Mouse (Mus musculus) ovary, adult 18-20 months (tissue): ENCODE measurements around the gene Gm8362.
"Not testable (repeated sequence)": the region's sequence is repeated elsewhere in the genome, so short reads cannot be mapped to it uniquely, and the experiment has no call there.

Experiments
- DNase-seq: peaks from one replicate; pipeline ENCODE4 v3.0.0; 2022; ENCODE audit warnings: low spot score, mixed read lengths

Gene Gm8362

DNA sequence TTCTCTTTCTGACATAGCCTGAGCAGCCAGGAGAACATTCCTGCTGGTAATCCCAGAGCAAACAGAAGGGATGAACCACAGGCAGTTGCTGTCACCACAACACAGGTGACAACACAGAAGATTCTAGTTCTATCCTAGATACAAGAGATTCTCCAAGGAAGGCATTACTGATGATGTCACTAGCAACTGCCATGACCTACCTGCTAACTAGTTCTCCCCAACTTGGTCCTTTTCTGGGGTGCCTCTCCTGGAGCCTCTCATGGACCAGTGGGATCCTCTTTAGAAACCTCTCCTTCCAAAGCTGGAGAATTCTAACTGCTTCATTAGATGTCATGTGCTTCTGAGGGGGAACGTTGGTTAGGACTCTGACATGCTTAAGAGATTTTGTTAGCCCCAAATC is at the start of gene Gm8362:
Gm8362 (minus strand) TSS at position 101 of the 400 bp plus-strand sequence.
- not testable (repeated sequence) for DNase-seq

- not testable (repeated sequence) for DNase-seq
These were observed 49.1 kb upstream of the Gm8362 start for GRCm38 (mm10) chr14:6823297-6823696.

- DNase-seq, result not testable (repeated sequence)
These were observed 17.0 kb downstream of the Gm8362 start for GRCm38 (mm10) chr14:6757231-6757536.

- not testable (repeated sequence) for DNase-seq
These were observed 17.6 kb downstream of the Gm8362 start for GRCm38 (mm10) chr14:6756384-6757230.

- DNase-seq, result not testable (repeated sequence)
These were observed 32.0 kb downstream of the Gm8362 start, which contains the start of gene Gm3636 for GRCm38 (mm10) chr14:6742232-6742631. TSS of gene Gm3636 (minus strand) at chr14:6742332.

GRCm38 (mm10) chr14:6720151-6720550 is 54.1 kb downstream of the Gm8362 start, which contains the start of gene Gm8050:
TSS of gene Gm8050 (minus strand) at chr14:6720251.
- not testable (repeated sequence) for DNase-seq
